Mouse (Mus musculus) R1 (cell line): Measurements from ENCODE around the gene Ebf4.

Experiments used
- DNase-seq: peaks from one replicate; pipeline ENCODE4 v3.0.0-alpha.2; 2018; ENCODE audit warnings: low read depth, low spot score

Gene Ebf4

DNA sequence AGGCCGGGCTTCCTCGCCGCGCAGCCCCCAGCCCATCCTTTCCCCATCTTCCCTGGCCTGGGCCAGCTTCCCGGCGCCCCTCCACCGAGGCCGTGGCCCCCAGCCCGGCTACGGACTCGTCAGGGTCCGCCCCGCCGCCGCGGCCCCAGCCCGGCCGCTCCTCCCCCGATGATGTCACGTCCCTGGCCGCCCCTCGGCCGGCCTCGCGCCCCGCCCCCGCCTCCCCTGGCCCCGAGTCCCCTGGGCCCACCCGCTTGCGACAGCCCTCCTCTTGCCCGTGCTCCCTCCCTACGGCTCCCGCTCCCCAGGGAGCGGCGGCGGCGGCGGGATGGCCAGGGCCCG, at the start of gene Ebf4:
TSS of gene Ebf4 (plus strand) at position 234 of the 342 bp plus-strand sequence.
- DNase-seq, result peak; percentile 62

DNA sequence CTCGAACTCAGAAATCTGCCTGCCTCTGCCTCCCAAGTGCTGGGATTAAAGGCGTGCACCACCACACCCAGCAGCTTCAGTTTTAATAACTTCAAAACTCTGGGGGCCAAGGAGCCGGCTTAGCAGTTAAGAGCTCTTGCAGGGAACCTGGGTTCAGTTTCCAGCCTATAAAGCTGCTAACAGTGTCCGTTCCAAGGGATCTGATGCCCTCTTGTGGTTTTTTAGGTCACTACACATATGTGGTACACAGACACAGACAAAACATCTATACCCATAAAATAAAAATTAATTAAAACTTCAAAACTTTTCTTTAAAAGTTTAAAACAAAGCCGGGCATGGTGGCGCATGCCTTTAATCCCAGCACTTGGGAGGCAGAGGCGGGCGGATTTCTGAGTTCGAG, 48.1 kb upstream of the Ebf4 start:
- peak; percentile 56 for DNase-seq

DNA sequence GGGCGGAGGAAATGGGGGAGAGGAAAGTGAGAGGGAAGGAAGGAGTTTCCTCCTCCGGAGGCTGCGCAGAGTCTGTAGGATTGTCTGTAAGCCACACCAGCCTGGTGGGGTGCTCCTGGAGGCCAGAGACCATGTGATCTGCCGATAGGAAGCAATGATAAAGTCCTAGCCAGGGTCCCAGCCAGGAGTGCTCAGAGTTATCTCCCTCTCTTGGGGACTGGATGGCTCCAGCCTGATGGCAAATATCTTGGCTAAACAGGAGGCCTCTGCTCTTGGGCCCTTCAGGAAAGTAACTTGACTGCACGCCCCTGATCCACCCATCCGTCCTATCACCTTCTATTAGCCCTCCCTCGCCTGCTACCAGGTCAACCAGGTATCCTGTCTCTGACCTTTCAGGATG, 46.7 kb upstream of the Ebf4 start:
- DNase-seq, result no peak

DNA sequence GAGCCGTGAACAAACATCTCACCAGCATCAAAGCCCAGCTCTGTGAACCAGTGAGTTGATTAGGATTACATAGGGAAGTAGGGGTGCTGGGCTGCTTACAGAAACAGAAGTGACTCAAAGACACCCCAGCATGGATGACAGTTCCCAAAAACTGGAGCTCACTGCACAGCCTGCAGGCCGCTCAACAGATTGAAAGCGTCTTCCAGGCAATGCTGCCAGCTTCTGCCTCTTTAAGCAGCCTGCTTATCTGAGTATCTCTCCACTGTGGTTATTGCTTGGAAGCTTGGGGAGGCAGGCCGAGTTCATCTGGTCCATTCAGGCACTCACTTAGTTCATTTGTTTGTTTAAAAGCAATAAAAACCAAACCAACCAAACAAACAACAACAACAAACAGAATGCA, 38.2 kb upstream of the Ebf4 start:
- DNase-seq, result no peak

DNA sequence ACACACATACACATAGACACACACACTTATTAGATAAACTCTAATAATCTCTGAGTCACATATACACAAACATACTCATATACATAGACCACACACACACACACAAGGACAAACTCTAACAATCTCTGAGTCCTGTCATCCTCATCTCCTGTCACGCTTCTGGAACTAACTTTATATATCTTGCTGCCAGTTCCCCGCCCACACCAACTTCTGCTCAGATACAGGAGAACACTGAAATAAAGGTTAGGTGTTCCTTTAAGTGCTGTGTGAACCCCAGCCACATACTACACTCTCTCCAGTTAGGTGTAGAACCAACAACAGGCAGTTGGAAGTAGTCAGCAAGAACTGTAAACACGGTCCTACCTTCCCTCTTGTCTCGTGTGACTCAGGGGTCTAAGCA, 34.1 kb upstream of the Ebf4 start:
- no peak for DNase-seq

DNA sequence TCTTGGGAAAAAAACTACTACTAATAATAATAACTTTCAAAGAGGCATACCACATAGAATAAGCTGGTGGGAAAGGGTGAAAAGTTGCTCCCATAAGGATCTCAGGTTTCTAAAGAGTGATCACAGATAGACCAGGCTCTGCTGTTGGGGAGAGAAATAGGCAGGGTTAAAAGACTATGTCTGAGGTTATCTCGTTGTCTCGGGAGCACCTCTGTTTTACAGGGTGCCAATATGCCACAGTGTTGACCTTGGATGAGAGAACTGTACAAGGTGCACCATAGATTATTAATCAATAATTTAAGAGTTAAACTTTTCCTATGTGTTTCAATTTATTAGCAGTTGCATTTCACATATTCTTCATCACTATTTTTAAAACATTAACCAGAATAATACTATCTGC, 33.1 kb upstream of the Ebf4 start:
- no peak for DNase-seq

DNA sequence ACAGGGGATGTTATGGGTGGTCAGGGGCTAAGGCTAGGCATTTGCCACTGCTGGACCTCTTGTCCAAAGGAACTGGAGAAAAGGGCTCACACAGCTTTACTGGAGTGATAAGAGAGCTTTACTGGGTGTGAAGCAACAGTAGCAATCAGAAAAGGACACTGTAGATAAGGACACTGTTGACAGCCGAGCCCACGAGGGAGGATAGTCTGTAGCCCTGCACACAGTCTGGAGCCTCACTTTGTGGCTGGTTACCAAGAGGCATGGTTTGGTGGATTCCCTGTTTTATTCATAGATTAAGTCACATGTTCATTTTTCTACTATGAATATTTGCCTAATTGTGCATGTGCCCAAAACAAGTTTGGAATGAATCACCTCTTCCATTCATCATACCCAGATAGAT, 32.6 kb upstream of the Ebf4 start:
- no peak for DNase-seq

DNA sequence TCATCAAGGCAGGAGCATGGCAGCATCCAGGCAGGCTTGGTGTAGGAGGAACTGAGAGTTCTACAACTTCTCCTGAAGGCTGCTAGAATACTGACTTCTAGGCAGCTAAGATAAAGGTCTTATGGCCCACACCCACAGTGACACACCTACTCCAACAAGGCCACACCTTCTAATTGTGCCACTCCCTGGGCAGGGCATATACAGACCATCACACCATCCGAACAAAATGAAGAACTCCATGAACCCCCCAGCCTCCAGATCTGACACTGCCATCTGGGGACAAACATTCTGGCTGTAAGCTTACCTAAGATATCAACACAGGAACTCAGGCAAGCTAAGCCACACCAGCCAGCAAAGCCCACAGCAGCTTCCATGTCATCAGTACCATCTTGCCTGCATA, 29.4 kb upstream of the Ebf4 start:
- no peak for DNase-seq

DNA sequence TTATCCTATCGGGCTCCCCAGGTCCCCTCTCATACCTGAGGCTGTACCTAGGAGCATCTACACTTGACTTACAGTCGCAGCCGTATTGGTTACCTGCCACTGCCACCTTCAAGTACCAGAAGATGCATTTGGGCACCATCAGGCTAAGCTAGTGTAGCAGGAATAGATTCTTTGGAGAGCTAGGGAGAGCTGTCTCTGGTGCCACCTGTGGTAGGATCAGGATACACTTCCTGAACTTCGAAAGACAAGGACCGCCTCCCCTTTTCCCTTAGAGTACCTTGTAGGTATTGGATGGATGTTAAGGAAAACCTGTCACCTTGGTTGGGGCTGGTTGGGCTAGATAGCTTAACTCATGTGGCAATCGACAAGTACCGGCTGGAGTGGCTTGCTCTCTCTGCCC, 26.9 kb upstream of the Ebf4 start:
- peak; percentile 33 for DNase-seq

DNA sequence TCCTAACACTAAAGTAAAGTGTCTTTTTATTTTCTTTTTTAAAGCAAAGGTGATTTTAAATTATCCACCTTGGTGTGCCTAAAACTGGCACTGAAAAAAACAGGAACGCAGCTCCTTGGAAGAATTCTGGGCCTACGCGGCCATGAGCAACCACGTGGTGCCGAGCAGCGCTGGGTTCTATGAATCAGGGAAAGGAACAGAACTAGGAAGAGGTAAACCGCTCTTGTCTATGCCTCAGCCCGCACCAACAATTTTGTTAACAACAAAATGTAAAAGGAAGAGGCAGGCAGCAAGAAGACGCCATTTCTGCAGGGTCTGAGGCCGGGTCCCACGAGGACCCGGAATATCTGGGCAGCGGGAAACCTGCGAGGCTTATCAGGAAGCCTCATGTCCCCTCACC, 21.2 kb upstream of the Ebf4 start:
- DNase-seq, result no peak

DNA sequence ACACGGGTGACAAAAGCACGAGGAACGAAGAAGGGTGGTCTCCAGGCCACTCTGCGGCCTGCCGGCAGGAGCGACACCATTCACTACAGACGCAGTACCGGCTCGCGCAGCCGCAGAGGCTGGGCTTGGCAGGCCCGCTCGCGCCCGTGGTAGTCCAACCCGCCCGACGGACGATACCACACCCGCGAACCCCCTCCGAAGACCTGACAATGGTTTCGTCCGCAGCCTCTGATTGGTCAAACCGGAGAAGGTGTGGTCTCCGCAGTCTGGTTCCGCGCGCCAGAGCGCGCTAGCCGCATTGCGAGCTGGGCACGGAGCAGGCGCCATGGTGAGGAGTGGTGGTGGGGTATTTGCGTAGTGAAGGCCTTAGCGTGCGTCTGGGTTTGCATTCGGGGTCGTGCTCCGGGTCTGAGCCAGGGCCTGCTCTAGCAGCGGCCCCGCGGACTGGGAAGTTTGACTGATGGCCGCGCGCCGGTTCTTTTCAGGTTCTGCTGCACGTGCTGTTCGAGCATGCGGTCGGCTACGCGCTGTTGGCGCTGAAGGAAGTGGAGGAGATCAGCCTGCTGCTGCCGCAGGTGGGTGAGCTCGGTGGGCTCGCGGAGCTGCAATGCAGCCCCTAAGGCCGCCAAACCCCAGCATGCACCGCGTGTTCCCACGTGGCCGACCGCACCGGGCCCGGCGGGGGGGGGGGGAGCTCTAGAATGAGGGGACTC, 20.7 kb upstream of the Ebf4 start, which contains the start of gene Nop56:
TSS of gene Nop56 (plus strand) at position 282 of the 713 bp plus-strand sequence.
- peak; percentile 95 for DNase-seq

DNA sequence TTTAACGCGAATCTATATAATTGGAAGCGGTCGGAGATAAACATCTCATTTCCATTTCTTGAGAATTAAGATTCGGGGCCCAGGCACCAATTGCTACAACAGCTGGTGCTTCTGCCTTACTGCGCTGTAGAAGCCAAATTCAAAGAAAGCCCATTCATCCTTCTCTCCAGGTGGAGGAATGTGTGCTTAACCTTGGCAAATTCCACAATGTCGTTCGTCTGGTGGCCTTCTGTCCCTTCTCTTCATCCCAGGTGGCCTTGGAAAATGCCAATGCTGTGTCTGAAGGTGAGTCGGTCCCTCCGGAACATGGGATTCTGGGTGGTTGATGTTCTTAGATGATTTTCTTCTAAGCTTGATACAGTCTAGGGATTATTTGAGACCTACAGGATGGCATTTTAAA, 20.1 kb upstream of the Ebf4 start:
- no peak for DNase-seq

DNA sequence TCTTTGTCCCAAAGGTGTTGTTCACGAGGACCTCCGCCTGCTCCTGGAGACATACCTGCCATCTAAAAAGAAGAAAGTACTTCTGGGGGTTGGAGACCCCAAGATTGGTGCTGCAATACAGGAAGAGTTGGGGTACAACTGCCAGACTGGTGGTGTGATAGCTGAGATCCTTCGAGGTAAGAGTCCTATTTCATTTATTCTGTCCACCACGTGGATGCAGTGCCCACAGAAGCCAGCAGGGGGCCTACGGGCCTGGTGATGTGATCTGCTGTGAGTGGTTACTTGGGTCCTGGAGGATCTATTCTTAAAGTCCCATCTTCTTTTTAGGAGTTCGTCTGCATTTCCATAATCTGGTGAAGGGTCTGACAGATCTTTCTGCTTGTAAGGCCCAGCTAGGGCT, 19.3 kb upstream of the Ebf4 start:
- DNase-seq, result peak; percentile 88

DNA sequence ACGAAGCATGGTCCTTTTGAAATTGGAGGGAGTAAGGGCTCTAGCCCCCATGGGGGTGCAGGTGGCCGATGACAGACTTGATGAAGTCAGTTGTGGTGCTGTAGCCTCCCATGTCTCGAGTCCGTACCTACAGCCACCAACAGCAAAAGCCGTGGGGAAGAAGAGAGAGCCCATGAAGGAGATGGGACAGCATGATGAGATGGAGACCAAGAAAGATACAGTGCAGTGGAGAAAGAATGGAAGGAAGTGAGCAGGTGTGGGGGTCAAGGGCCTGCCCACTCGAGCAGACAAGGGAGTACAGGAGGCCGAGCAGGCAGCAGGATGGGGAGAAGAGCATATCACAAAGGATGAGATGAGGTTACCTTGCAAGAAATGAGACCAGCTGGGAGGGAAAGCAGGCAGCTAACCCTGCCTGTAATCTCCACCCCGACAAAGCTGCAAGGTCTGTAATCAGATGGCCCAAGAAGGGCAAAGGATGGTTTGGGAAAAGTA, 15.3 kb upstream of the Ebf4 start:
- peak; percentile 68 for DNase-seq

DNA sequence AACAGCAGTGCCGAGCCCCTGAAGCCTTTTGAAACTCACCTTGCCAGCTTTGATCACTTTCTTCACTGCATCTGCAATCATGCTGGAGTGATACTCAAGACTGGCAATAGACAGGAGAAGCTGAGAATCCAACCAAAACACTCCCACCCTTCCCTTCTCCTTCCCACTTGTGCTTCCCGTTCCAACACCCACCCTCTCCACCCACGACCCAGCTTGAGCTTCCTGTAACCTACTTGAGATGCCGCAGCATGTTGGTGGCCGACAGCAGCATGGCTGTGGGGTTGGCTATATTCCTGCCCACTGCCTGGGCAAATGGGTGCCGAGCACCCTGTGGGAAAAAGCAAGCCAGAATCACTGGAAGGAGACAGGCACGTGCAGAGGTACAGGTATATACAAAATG, 14.7 kb upstream of the Ebf4 start:
- DNase-seq, result peak; percentile 30

DNA sequence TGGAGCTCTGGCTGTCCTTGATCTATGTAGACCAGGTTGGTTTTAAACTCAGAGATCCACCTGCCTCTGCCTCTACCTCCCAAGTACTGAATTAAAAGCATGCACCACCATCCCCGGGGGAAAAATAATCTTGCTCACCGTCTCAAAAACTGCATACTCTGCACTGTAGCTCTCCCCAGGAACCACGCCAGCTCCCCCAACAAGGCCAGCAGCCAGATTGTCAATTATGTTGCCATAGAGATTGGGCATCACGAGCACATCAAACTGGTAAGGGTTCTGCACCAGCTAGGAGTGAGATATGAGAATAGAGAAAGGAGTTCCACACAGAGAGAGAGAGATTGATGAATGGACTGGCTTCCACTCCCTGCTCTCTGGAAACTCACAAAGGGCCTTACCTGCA, 14.2 kb upstream of the Ebf4 start:
- no peak for DNase-seq

DNA sequence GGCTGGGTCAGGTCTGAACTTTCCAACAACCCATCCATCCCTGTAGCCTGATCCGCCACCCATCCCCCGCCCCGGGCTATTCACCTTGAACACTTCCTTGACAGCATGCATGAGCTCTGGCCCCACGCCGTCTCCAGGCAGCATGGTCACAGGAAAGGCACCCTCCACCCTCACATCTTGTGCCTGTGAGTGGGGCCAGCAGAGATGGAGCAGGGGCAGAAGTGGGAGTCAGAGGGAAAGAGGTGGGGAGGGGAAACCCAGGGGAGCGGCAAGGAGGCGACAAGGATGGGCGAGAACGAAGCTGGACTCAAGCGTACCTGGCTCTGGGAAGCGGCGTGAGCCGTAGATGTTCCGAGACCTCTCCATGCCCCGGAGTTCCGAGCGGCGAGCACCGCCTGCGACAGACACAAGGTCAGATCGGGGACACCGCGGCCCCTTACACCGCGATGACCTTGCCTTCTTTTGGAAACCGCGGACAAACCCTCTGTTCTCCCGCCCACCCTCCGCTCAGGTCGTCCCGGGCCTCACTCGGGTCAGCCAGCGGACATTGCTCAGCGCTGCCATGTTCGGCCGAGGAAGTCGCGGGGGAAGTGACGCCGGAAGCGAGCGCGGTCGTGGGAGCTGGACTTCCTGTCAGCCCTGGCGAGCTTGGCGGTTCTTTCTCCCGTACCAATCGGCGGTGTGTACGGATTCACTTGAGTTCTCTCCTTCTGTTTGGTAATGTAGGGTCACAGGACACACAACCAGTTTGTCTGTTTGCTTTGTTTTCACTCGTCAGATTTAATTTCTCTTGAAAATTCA, 10.9 kb upstream of the Ebf4 start, which contains the start of gene Idh3b:
TSS of gene Idh3b (minus strand) at position 694 of the 801 bp plus-strand sequence.
- DNase-seq, result peak; percentile 91

DNA sequence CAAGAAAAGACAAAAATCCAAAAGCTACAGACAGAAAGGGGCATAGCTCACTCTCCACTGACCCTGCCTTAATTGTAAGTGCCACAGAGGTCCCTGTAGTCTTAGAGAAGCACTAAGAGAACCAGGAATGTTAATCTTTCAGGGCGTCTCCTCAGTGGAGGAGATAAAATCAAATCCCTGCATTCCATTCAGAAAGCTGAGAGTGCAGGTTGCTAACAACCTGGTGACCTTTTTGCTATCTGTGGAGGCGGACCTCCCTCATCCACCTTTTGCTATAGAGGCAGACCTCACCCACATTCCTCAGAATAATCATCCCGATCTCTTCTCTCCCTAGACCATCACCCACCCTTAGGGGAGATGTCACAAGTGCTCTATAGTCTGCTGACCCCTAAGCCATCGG, 5.9 kb upstream of the Ebf4 start:
- peak; percentile 93 for DNase-seq

DNA sequence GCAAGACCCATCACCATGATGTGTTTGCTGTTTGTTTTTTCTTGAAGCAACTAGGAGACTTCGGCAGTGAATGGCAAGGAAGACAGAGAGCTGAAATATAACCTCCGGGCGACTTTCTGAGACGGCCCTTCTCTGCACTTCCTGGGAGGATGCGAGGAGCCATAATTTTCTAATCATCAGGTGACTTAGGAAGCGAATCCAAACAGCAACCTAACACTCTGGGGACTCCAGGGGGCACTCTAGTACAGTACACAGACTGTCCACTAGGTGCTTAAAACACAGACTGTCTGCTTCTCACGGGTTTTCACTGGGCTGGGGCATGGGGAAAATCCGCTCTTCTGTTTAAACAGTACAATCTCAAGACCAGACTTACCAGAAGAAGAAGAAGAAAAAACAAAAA, 3.5 kb upstream of the Ebf4 start:
- DNase-seq, result peak; percentile 91

DNA sequence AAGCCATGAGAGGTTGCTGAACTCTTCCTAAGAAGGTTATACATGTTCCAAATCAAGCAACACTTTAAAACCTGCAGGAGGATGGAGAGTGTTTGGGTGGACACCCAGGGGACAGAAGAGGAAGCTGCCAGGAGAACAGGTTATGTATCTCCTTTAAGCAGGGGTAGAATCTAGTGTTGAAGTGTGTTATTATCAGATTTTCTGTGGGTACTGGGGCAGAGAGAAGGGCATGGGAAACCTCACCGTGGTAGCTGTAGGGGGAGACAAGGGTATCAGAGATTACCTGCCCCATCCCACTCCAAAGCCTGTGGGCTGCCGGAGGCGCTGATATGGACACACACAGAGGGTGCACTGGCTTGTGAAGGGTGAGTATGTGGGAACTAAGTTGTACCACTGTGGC, 2.0 kb upstream of the Ebf4 start:
- no peak for DNase-seq

DNA sequence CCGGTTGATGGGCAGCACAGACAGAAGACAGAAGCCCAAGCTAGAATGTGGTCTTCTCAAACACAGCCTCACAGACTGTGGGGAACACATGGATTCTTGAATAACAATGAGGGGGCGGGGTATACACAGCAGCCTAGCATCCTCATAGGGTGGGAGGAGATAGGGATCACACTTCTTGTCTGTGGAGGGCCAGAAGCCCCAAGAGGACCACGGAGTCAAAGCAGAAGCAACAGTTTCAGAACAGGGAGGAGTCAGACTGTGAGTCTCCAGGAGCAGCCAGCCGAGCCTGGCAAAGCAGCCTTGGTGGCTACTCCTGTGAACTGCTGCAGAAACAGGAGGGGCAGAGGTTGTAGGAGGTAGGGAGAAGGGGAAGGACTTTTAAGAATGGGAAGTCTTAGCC, 1.5 kb upstream of the Ebf4 start:
- peak; percentile 81 for DNase-seq

DNA sequence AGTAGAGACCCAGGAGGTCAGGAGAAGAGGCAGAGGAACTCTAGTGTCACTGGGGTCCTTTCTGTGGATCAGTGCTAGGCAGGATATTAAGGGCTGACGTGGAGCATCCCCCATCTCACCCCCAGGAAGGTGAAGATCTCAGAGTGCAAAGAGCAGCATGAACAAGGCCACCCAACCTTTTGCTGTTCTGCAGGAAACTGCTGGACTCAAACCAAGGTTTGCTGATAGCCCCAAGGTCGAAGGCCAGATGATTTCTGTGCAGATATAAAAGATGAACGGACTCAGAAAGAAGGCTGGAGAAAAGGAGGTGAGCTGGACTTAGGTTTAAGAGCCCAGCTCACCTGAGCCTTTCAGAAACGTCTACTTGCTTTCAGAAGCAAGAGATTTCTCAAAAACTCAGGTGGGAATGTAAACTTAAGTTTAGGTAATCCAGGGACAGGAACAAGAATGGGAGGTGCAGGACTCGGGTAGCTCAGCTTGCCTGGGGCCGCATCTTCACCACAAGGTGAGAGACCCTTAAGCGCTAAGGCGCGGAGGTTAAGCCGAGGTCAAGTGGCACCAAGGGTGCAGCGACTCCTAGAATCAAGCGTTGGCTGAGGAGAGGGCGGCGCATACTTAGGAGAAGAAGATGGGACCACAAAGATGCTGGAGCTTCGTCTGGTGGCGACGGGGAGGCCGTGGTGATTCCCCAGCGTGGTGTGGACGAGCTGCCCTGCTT, 592 bp upstream of the Ebf4 start:
- DNase-seq, result peak; percentile 49
